Mouse (Mus musculus) kidney, adult 2 months (tissue): ENCODE results near the gene Best3. TPM values are rescaled to one million over a fixed set of nuclear protein-coding genes. Genes with fewer than 3 reads are reported as not detected.
"Not testable (repeated sequence)": the region's sequence is repeated elsewhere in the genome, so short reads cannot be mapped to it uniquely, and the experiment has no call there.

Source experiments
- DNase-seq: peaks from one replicate; pipeline ENCODE4 v3.0.0; 2021
- H3K27ac ChIP-seq: fragments of 200-500 bp; 2 replicates; pipeline ENCODE4 v1.5.1; 2012; ENCODE audit warnings: low read depth, low read length, control low read depth, inconsistent platforms; ENCODE audit not compliant: insufficient read depth
- H3K27me3 ChIP-seq: fragments of 200-500 bp; replicated peaks from 2 replicates; pipeline ENCODE4 v1.6.1; 2012; ENCODE audit warnings: mild to moderate bottlenecking, moderate library complexity, low read length, inconsistent platforms; ENCODE audit not compliant: control insufficient read depth, insufficient read depth
- H3K36me3 ChIP-seq: fragments of 200-500 bp; 2 replicates; pipeline ENCODE4 v1.6.1; 2012; ENCODE audit warnings: mild to moderate bottlenecking, moderate library complexity, low read length, inconsistent platforms; ENCODE audit not compliant: control insufficient read depth, insufficient read depth
- H3K4me1 ChIP-seq: fragments of 200-500 bp; 2 replicates; pipeline ENCODE4 v1.6.1; 2011; ENCODE audit warnings: low read length; ENCODE audit not compliant: control insufficient read depth, insufficient read depth
- H3K4me3 ChIP-seq: fragments of 200-500 bp; 2 replicates; pipeline ENCODE4 v1.5.1; 2011; ENCODE audit warnings: mild to moderate bottlenecking, low read depth, low read length, control low read depth; ENCODE audit not compliant: insufficient read depth
- CTCF ChIP-seq: fragments of 200-500 bp; conservative IDR thresholded peaks from 2 replicates; pipeline ENCODE4 v1.5.1; 2011; ENCODE audit warnings: low read depth, mild to moderate bottlenecking, control low read depth, low read length, moderate library complexity, mixed read lengths; ENCODE audit not compliant: insufficient read depth, insufficient read length
- POLR2A ChIP-seq: fragments of 200-500 bp; IDR thresholded peaks from one replicate; pipeline ENCODE4 v1.6.1; 2011; ENCODE audit warnings: low read depth, low read length, control low read depth
- WGBS: fragments of 180-500 bp; shearing (Covaris S2); methylation state at CpG from one replicate; pipeline ENCODE4 v1.1.7; 2018; 5-methylcytosine and 5-hydroxymethylcytosine counted together
- polyA plus RNA-seq: library from polyadenylated mRNA; depleted of rRNA; stranded (reverse); fragments of >200 nt; gene quantifications from 2 replicates; pipeline ENCODE4 v1.2.3, GENCODE M21; 2012

The Best3 gene
- polyA plus RNA-seq, 1 experiment, result 0.97 TPM

- Histone ChIP-seq H3K27ac (peak overlapping the region; percentile 24; the same call in 1 of the 2 replicates), H3K4me3 (no peak overlapping the region), H3K4me1 (no peaks in the 10 kb centered on the region; the same call in 1 of the 2 replicates), H3K36me3 (no peaks in the 10 kb centered on the region), H3K27me3 (no peaks in the 10 kb centered on the region)
- 66% methylated on average over 6 of the region's 6 CpGs for WGBS
- no peak for TF ChIP-seq POLR2A
- no peak for TF ChIP-seq CTCF
- DNase-seq, result peak; percentile 80
These were observed 23.6 kb downstream of the Best3 start for GRCm38 (mm10) chr10:117009691-117010090.

- DNase-seq, result no peak
These were observed 24.9 kb downstream of the Best3 start for GRCm38 (mm10) chr10:117011047-117011446.

GRCm38 (mm10) chr10:117013689-117014390 lies 27.7 kb downstream of the Best3 start:
- 25% methylated on average over 12 of the region's 12 CpGs for WGBS
- DNase-seq, result no peak

More at GRCm38 (mm10) chr10:117011047-117011446, 24.9 kb downstream of the Best3 start:
- H3K4me3 ChIP-seq, result no peak overlapping the region
- no peaks in the 10 kb centered on the region for H3K36me3 ChIP-seq
- H3K27ac ChIP-seq, result no peak overlapping the region
- H3K27me3 ChIP-seq, result no peaks in the 10 kb centered on the region
- TF ChIP-seq POLR2A (no peak), CTCF (no peak)
- 69% methylated on average over 8 of the region's 8 CpGs for WGBS
- no peaks in the 10 kb centered on the region; the same call in 1 of the 2 replicates for H3K4me1 ChIP-seq

DNA sequence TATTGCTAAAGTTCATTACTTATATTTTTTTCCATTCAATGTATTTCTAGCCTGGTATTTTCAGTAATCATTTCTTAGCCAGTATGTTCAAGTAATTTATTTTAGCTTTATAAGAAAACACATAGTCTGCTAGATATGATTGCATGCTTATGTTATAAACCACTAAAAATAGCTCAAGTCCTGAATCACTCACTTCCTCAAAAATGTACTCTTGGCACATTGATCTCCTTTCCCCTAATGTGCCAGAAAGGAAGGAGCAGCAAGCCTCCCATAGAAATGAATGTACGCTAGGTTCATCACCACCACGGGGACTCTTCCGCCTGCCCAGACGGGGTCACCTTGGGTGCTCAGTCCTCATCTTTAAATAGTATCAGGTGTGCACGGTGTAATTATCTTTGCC lies 28.5 kb downstream of the Best3 start:
- no peaks in the 10 kb centered on the region; the same call in 1 of the 2 replicates for H3K4me1 ChIP-seq
- H3K27ac ChIP-seq, result no peak overlapping the region
- H3K27me3 ChIP-seq, result no peaks in the 10 kb centered on the region
- DNase-seq, result no peak
- no peak for TF ChIP-seq CTCF
- no peak for TF ChIP-seq POLR2A
- 80% methylated on average over 5 of the region's 5 CpGs for whole genome bisulfite sequencing
- no peak overlapping the region for H3K4me3 ChIP-seq
- no peaks in the 10 kb centered on the region for H3K36me3 ChIP-seq

More at GRCm38 (mm10) chr10:117013689-117014390, 27.7 kb downstream of the Best3 start:
- H3K4me3 ChIP-seq, result no peak overlapping the region
- no peaks in the 10 kb centered on the region for H3K36me3 ChIP-seq
- H3K27ac ChIP-seq, result no peak overlapping the region
- no peaks in the 10 kb centered on the region for H3K27me3 ChIP-seq
- no peak for TF ChIP-seq POLR2A
- H3K4me1 ChIP-seq, result no peaks in the 10 kb centered on the region; the same call in 1 of the 2 replicates

GRCm38 (mm10) chr10:117018281-117018840 lies 32.2 kb downstream of the Best3 start:
- no peaks in the 10 kb centered on the region for H3K36me3 ChIP-seq
- no peak overlapping the region for H3K27ac ChIP-seq
- H3K4me1 ChIP-seq, result no peaks in the 10 kb centered on the region
- TF ChIP-seq POLR2A (no peak), CTCF (no peak)
- H3K27me3 ChIP-seq, result no peaks in the 10 kb centered on the region
- DNase-seq, result no peak
- H3K4me3 ChIP-seq, result no peak overlapping the region
- 74% methylated on average over 7 of the region's 7 CpGs for WGBS

DNA sequence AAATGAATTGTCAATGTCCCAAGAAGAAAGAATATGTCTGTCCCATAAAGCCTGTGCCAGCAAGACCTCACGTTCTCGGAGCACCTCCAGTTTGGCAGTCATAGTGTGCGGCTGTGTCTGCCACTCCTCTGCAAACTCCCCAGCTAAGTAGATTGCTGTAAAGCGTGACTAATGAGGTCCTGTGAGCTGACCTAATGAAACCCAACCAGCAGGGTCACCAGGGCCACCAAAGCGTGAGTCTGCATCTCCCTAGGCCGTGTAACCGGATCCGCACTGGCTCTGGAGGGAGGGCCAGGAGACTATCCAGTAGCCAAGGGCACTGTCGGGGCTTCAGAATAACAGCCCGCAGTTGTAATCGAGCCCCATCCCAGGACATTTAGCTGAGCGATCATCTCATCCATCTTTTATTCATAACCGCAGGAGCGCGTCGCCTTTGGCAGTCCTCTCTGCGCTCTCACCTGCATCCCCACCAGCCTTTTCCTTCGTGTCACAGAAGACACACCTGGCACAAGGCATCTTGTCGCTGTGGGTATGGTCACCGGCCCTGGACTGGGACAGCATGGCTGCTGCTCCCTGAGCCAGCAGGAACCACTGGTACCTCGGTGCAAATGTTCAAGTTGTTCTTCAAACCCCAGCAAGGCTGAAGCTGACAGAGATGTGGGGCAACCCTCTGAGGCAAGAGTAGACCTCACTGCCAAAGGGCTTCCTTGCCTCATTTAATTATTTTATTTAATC lies 35.1 kb downstream of the Best3 start:
- 18% methylated on average over 21 of the region's 21 CpGs for WGBS
- Histone ChIP-seq H3K27me3 (no peaks in the 10 kb centered on the region), H3K36me3 (no peaks in the 10 kb centered on the region), H3K4me1 (no peaks in the 10 kb centered on the region), H3K27ac (no peak overlapping the region), H3K4me3 (no peak overlapping the region)
- DNase-seq, result peak; percentile 77
- TF ChIP-seq POLR2A (no peak), CTCF (no peak)

DNA sequence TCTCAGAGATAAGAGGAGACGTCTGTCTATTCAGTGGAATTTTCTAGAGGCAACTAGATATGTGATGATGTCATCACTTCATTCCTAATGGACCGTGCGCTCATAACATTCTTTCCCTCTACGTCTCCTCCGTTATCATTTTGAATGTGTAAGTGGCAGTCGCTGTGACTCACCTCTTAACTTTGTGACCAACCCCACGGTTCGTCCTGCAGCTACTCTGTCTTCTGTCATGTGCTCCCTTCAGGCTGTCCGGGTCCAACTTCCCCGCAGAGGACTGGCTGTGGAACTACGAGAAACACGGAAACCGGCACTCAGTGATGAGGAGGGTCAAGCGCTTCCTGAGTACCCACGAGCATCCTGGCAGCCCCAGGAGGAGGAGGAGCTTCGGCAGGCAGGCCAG lies 37.6 kb downstream of the Best3 start:
- H3K27ac ChIP-seq, result no peak overlapping the region
- H3K27me3 ChIP-seq, result no peaks in the 10 kb centered on the region
- no peaks in the 10 kb centered on the region for H3K36me3 ChIP-seq
- 36% methylated on average over 16 of the region's 16 CpGs for WGBS
- no peaks in the 10 kb centered on the region for H3K4me1 ChIP-seq
- TF ChIP-seq CTCF, result no peak
- no peak for TF ChIP-seq POLR2A
- DNase-seq, result no peak
- no peak overlapping the region for H3K4me3 ChIP-seq

- H3K4me1 ChIP-seq, H3K4me3 ChIP-seq, H3K27me3 ChIP-seq, H3K27ac ChIP-seq, DNase-seq, H3K36me3 ChIP-seq: not testable (repeated sequence)
These were observed 39.7 kb downstream of the Best3 start for GRCm38 (mm10) chr10:117025776-117026175.
